Mouse (Mus musculus) right cerebral cortex, postnatal 36 days (tissue): ENCODE results near the gene Obox3.
"Not testable (repeated sequence)": the region's sequence is repeated elsewhere in the genome, so short reads cannot be mapped to it uniquely, and the experiment has no call there.

ENCODE experiments used
- DNase-seq, 2 experiments: peaks; one replicate each; pipeline ENCODE4 v3.0.0; 2022; ENCODE audit warnings: low spot score in 2 of 2, mixed read lengths in 1 of 2

Obox3 gene

DNA sequence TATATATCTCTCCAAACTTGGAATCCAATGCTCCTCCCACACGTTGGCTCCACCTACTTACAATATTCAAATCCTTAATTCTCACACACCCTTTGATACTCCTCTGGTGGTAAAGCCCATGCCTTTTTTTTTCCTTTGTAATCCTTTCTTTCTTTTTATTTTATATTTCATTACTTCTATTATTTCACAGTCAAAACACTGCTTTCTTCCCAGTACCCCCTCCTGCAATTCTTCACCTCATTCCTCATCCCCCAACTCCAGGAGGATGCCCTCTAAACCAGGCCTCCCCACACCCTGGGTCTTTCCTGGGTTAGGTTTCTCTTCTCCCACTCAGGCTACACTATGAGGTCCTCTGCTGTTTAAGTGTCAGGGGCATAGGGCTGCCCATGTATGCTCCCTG lies at the start of gene Obox3:
TSS of gene Obox3 (minus strand) at position 101 of the 400 bp plus-strand sequence.
- not testable (repeated sequence) for DNase-seq

DNA sequence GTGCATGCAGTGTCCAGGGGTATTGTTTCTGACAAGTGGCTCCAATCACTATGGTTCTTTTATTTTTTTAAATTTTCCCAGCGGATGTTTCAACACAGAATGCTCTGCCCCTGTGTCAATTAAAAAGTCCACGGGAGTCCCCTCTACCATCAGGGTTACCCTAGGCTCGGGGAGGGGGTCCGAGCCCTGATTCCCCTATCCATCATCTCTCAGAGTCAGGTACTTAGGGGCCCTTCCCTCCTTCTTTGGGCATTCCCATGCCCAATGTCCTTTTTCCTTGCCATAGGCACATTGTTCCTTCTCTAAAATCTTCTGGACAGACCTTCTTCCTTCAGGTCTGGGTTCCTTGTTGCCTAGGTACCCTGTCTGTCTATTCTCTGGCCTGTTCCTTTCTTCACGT lies 130.3 kb downstream of the Obox3 start:
- not testable (repeated sequence) for DNase-seq
